Mouse (Mus musculus): ENCODE measurements around the gene Eno2.
"Not testable (repeated sequence)": the region's sequence is repeated elsewhere in the genome, so short reads cannot be mapped to it uniquely, and the experiment has no call there.

GRCm38 (mm10) chr6:124803691-124804090 is 34.2 kb upstream of the Eno2 start:
- not testable (repeated sequence) for TF ChIP-seq GATA1 (IDR thresholded peaks at IDR 0.05; ENCODE audit: borderline replicate concordance, low read length); FLI1 (IDR thresholded peaks at IDR 0.05; ENCODE audit: low read length)
